Mouse (Mus musculus): ENCODE results near the gene Hdac8. TPM values are rescaled to one million over a fixed set of nuclear protein-coding genes. Genes with fewer than 3 reads are reported as not detected.

Gene Hdac8
- polyA plus RNA-seq, 1 experiment from 2014 or later, result 2.8 TPM

DNA sequence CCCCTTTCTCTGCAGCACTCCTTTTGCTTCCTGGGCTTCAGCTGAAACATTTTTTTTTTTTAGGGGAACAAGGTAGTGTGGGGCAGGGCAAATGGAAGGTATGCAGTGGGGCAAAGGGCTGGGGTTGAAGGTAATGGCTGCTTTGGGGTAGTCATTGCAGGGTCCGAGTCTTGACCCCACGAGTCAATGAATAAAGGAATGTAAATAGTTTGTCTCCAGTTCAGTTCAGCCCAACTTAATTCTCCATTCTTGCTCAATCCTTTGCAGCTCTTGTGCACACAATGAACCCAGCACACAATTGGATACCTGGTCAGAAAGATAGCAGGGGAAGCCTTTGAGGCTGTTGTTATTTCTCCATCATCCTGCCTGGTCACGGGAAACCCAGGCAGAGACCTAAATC is 194.0 kb downstream of the Hdac8 start:
- no peak for DNase-seq (ENCODE audit: low spot score)
- Histone ChIP-seq H3K27ac (ENCODE audit: low read depth, low read length) (no peak overlapping the region), H3K4me3 (ENCODE audit: low read depth, low read length) (no peak overlapping the region), H3K27me3 (ENCODE audit: control insufficient read depth, insufficient read depth, low read length) (peaks cover 3% of the 10 kb centered on the region; the same call in 1 of the 2 replicates), H3K9me3 (ENCODE audit: control insufficient read depth, low read length) (no peaks in the 10 kb centered on the region), H3K4me2 (replicated peaks; ENCODE audit: low read depth, low read length) (no peak overlapping the region), H3K4me1 (replicated peaks; ENCODE audit: control insufficient read depth, insufficient read depth, low read length) (no peaks in the 10 kb centered on the region), H3K9ac (ENCODE audit: low read depth, low read length) (no peak overlapping the region), H3K36me3 (ENCODE audit: control insufficient read depth, insufficient read depth, low read length) (no peaks in the 10 kb centered on the region)
- WGBS, result 77% methylated on average over 3 of the region's 3 CpGs
- no peak for ATAC-seq (ENCODE audit: low FRiP score)

DNA sequence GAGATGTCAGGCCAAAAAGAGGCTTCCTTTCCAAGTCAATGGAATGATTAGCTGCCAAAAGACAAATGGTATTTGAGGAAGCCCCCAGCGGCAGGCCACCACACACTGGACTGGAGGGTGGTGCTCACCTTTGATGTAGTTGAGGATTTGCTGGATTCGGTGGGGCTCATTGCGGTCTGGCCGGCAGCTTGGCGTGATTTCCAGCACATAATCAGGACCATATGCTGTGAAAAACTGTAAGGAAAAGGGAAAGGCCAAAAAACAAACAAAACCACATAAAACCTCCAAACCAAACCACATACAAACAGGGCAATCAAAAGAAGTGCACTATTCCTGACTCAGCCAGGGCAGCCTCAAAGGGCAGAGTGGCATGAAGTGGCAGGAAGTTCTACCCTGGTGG is 197.6 kb downstream of the Hdac8 start:
- ATAC-seq (ENCODE audit: low FRiP score) (no peak), DNase-seq (ENCODE audit: low spot score) (no peak)
- no peak overlapping the region for H3K4me2 ChIP-seq (replicated peaks; ENCODE audit: low read depth, low read length)
- H3K27ac ChIP-seq (ENCODE audit: low read depth, low read length), result no peak overlapping the region
- H3K9me3 ChIP-seq (ENCODE audit: control insufficient read depth, low read length), result no peaks in the 10 kb centered on the region
- H3K9ac ChIP-seq (ENCODE audit: low read depth, low read length), result no peak overlapping the region
- peaks cover 2% of the 10 kb centered on the region; the same call in 1 of the 2 replicates for H3K27me3 ChIP-seq (ENCODE audit: control insufficient read depth, insufficient read depth, low read length)
- H3K4me3 ChIP-seq (ENCODE audit: low read depth, low read length), result no peak overlapping the region
- WGBS, result 78% methylated on average over 5 of the region's 5 CpGs
- H3K4me1 ChIP-seq (replicated peaks; ENCODE audit: control insufficient read depth, insufficient read depth, low read length), result no peaks in the 10 kb centered on the region
- H3K36me3 ChIP-seq (ENCODE audit: control insufficient read depth, insufficient read depth, low read length), result no peaks in the 10 kb centered on the region

DNA sequence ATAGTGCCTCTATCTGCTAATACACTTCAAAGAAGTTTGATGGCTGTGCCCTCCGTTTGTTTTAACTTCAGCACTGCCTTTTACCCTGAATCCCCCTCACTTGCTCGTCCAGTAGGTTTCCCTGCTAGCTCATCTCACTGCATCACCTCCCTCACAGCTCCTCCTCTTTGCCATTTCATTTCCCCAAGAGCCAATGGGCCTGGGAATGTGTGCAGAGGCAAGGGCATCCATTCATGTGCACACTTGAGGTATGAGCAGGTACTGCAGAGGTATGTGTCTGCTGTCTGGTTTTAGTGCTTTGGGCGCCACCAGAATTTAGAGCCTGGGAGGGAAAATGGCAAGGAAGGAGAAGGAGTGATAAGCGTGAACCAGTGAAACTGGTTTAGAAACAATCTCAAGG is 199.4 kb downstream of the Hdac8 start:
- H3K27ac ChIP-seq (ENCODE audit: low read depth, low read length), result no peak overlapping the region
- DNase-seq (ENCODE audit: low spot score) (no peak), ATAC-seq (ENCODE audit: low FRiP score) (no peak)
- H3K9me3 ChIP-seq (ENCODE audit: control insufficient read depth, low read length), result no peaks in the 10 kb centered on the region
- H3K9ac ChIP-seq (ENCODE audit: low read depth, low read length), result no peak overlapping the region
- H3K4me2 ChIP-seq (replicated peaks; ENCODE audit: low read depth, low read length), result no peak overlapping the region
- H3K4me1 ChIP-seq (replicated peaks; ENCODE audit: control insufficient read depth, insufficient read depth, low read length), result no peaks in the 10 kb centered on the region
- no peaks in the 10 kb centered on the region for H3K36me3 ChIP-seq (ENCODE audit: control insufficient read depth, insufficient read depth, low read length)
- no peak overlapping the region for H3K4me3 ChIP-seq (ENCODE audit: low read depth, low read length)
- H3K27me3 ChIP-seq (ENCODE audit: control insufficient read depth, insufficient read depth, low read length), result peaks cover 4% of the 10 kb centered on the region
- 60% methylated on average over 4 of the region's 4 CpGs for WGBS

DNA sequence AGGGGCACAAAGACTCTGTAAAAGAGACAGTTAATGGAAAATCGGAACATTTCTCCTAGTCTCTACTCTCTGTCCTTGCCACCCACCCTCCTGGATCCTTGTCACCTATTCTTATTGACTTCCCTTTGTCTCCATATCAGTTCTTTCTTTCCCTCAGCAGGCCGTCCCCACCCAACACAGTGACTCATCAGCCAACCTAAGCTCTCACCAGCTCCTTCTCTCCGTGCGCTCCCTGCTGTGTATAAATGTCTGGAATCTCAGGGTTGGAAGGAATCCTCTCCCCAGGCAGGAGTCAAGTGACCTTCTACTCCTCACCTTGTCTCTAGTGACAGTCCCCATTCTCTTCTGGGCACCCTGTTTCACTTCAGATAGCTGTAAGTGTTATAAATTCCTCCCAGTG is 200.2 kb downstream of the Hdac8 start:
- Histone ChIP-seq H3K36me3 (ENCODE audit: control insufficient read depth, insufficient read depth, low read length) (no peaks in the 10 kb centered on the region), H3K4me1 (replicated peaks; ENCODE audit: control insufficient read depth, insufficient read depth, low read length) (no peaks in the 10 kb centered on the region), H3K9me3 (ENCODE audit: control insufficient read depth, low read length) (no peaks in the 10 kb centered on the region), H3K4me3 (ENCODE audit: low read depth, low read length) (no peak overlapping the region), H3K27me3 (ENCODE audit: control insufficient read depth, insufficient read depth, low read length) (peaks cover 4% of the 10 kb centered on the region), H3K27ac (ENCODE audit: low read depth, low read length) (no peak overlapping the region), H3K4me2 (replicated peaks; ENCODE audit: low read depth, low read length) (no peak overlapping the region), H3K9ac (ENCODE audit: low read depth, low read length) (no peak overlapping the region)
- 59% methylated on average over 4 of the region's 4 CpGs for WGBS
- ATAC-seq (ENCODE audit: low FRiP score), result no peak
- no peak for DNase-seq (ENCODE audit: low spot score)

DNA sequence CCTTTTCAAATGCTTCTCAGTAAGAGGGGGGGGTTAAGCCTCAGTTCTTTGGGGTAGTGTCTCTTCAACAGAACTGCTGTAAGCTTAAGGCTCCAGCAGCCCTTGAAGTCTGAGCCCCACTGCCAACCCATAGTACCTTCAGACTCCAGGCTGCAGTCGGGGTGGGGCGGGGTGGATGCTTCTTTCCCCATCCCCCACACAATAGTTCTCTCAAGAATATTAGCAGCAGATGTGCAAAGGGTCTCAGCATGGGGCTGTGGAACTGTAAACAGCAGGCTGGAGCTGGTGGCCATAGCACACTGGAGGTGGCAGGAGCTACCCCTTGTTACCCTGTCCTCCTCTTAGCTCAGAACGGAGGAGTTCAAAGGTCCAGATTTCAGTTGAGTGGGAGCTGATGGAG is 202.7 kb downstream of the Hdac8 start:
- no peak overlapping the region for H3K4me2 ChIP-seq (replicated peaks; ENCODE audit: low read depth, low read length)
- H3K9ac ChIP-seq (ENCODE audit: low read depth, low read length), result no peak overlapping the region
- DNase-seq (ENCODE audit: low spot score) (no peak), ATAC-seq (ENCODE audit: low FRiP score) (no peak)
- WGBS, result 55% methylated on average over 3 of the region's 3 CpGs
- H3K27me3 ChIP-seq (ENCODE audit: control insufficient read depth, insufficient read depth, low read length), result peaks cover 2% of the 10 kb centered on the region
- H3K36me3 ChIP-seq (ENCODE audit: control insufficient read depth, insufficient read depth, low read length), result no peaks in the 10 kb centered on the region
- H3K4me1 ChIP-seq (replicated peaks; ENCODE audit: control insufficient read depth, insufficient read depth, low read length), result no peaks in the 10 kb centered on the region
- H3K27ac ChIP-seq (ENCODE audit: low read depth, low read length), result no peak overlapping the region
- no peak overlapping the region for H3K4me3 ChIP-seq (ENCODE audit: low read depth, low read length)
- H3K9me3 ChIP-seq (ENCODE audit: control insufficient read depth, low read length), result no peaks in the 10 kb centered on the region

DNA sequence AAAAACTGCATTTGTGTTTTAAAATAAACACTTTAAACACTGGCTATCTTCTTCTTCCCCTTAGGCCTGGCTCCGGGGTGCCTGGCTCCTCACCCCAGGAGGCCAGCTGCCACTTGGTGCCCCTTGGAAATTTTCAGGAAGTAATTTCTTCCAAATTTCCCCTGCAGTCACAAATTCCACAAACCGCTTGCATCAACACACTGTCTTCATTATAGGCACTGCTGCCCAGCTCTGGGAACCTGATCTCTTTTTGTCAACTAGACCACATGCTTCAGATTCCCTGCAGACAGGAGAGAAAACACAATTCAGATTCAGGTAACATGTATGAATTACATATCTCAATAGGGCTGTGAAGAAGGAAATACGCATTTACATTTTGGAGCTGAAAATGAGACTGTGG is 220.3 kb downstream of the Hdac8 start:
- no peak overlapping the region for H3K4me3 ChIP-seq (ENCODE audit: low read depth, low read length)

DNA sequence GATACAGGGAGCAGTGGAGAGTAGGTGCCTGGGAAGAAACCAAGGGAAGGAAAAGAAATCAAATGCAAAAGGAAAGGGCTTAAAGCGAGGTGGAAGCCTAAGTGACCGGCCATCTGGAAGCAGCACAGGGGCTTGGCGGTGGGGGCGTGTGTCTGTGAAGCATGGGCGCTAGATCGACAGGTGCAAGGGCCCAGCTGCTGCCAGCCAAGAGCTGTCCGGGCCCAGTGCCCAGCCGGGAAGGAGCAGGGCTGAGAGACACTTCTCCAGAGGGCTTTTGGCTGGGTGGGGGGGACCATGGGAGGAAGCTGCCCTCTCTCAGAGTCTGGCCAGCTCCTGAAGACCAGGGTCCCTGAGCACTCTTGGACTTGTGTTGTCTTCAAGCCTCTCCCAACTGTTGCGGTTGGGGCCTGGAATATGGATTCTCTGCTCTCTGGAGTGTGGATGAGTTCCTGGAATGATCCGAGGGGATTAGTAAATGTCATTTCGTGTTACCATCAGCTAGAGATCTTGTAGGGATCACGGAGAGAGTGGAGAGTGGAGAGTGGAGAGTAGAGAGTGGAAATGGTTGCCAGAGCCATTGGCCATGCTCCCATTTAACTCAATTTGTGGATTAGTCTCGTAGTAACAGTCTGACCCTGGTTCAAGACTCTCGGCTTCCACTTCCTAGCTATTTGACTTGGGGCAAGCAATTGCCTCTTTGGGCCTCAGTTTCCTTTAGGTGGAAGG is 242.4 kb downstream of the Hdac8 start:
- H3K36me3 ChIP-seq (ENCODE audit: control insufficient read depth, insufficient read depth, low read length), result no peaks in the 10 kb centered on the region
- no peaks in the 10 kb centered on the region for H3K27me3 ChIP-seq (ENCODE audit: control insufficient read depth, insufficient read depth, low read length)
- H3K27ac ChIP-seq (ENCODE audit: low read depth, low read length), result no peak overlapping the region
- no peak overlapping the region for H3K4me3 ChIP-seq (ENCODE audit: low read depth, low read length)
- H3K9ac ChIP-seq (ENCODE audit: low read depth, low read length), result no peak overlapping the region
- 82% methylated on average over 10 of the region's 14 CpGs for WGBS
- DNase-seq (ENCODE audit: low spot score) (no peak), ATAC-seq (ENCODE audit: low FRiP score) (no peak)
- no peaks in the 10 kb centered on the region for H3K9me3 ChIP-seq (ENCODE audit: control insufficient read depth, low read length)
- H3K4me1 ChIP-seq (replicated peaks; ENCODE audit: control insufficient read depth, insufficient read depth, low read length), result no peaks in the 10 kb centered on the region
- no peak overlapping the region for H3K4me2 ChIP-seq (replicated peaks; ENCODE audit: low read depth, low read length)

More for the DNA sequence above, 220.3 kb downstream of the Hdac8 start:
- no peak overlapping the region for H3K4me2 ChIP-seq (replicated peaks; ENCODE audit: low read depth, low read length)
- no peak overlapping the region for H3K9ac ChIP-seq (ENCODE audit: low read depth, low read length)
- H3K4me1 ChIP-seq (replicated peaks; ENCODE audit: control insufficient read depth, insufficient read depth, low read length), result no peaks in the 10 kb centered on the region
- no peak overlapping the region for H3K27ac ChIP-seq (ENCODE audit: low read depth, low read length)
- DNase-seq (ENCODE audit: low spot score) (no peak), ATAC-seq (ENCODE audit: low FRiP score) (no peak)
- no peaks in the 10 kb centered on the region for H3K36me3 ChIP-seq (ENCODE audit: control insufficient read depth, insufficient read depth, low read length)
- no peaks in the 10 kb centered on the region for H3K9me3 ChIP-seq (ENCODE audit: control insufficient read depth, low read length)
- H3K27me3 ChIP-seq (ENCODE audit: control insufficient read depth, insufficient read depth, low read length), result no peaks in the 10 kb centered on the region
- WGBS, result 61% methylated on average over 3 of the region's 3 CpGs

DNA sequence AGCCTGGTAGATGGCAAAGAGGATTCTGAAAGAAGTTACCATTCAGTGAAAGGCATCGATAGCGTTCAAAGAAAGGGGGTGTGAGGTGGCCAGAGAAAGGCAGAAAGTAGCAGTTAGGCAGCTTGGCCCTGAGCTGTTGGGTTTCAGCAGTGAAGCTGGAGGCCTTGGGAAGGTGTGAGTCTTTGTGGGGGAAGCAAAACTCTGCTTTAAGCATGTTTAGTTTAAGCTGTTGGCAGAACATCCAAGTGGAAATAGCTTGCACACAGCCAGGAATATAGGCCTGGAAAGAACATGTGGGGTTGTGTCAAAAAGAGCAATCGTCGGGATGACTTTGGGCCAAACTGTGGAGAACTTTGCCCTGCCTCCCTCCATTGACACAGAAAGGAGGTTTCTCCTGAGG is 245.4 kb downstream of the Hdac8 start:
- H3K9me3 ChIP-seq (ENCODE audit: control insufficient read depth, low read length), result no peaks in the 10 kb centered on the region
- ATAC-seq (ENCODE audit: low FRiP score) (no peak), DNase-seq (ENCODE audit: low spot score) (no peak)
- no peak overlapping the region for H3K9ac ChIP-seq (ENCODE audit: low read depth, low read length)
- 88% methylated on average over 4 of the region's 4 CpGs for WGBS
- H3K4me2 ChIP-seq (replicated peaks; ENCODE audit: low read depth, low read length), result no peak overlapping the region
- H3K27me3 ChIP-seq (ENCODE audit: control insufficient read depth, insufficient read depth, low read length), result no peaks in the 10 kb centered on the region
- H3K4me1 ChIP-seq (replicated peaks; ENCODE audit: control insufficient read depth, insufficient read depth, low read length), result no peaks in the 10 kb centered on the region
- no peak overlapping the region for H3K4me3 ChIP-seq (ENCODE audit: low read depth, low read length)
- H3K36me3 ChIP-seq (ENCODE audit: control insufficient read depth, insufficient read depth, low read length), result no peaks in the 10 kb centered on the region
- H3K27ac ChIP-seq (ENCODE audit: low read depth, low read length), result no peak overlapping the region

DNA sequence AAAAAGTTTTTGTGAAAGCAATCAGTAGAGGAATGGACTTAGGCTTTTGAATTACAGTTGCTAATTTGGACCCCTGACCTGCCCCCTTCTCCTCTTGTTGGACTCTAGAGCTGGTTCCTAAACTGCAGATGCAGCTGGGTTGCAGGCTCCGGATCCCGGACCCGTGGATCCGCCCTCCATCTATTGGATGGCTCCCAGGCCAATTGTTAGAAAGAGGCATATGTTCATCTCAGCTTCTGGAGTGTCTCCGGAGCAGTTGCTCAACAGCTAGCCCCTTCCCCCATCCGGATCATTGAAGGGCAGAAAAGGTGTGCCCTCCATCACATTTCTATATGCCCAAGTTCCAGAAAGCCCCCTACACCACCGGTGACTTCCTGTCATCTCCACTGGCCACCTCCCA is 251.3 kb downstream of the Hdac8 start:
- Histone ChIP-seq H3K9ac (ENCODE audit: low read depth, low read length) (no peak overlapping the region), H3K4me3 (ENCODE audit: low read depth, low read length) (no peak overlapping the region), H3K4me1 (replicated peaks; ENCODE audit: control insufficient read depth, insufficient read depth, low read length) (no peaks in the 10 kb centered on the region), H3K9me3 (ENCODE audit: control insufficient read depth, low read length) (no peaks in the 10 kb centered on the region), H3K27ac (ENCODE audit: low read depth, low read length) (no peak overlapping the region), H3K36me3 (ENCODE audit: control insufficient read depth, insufficient read depth, low read length) (no peaks in the 10 kb centered on the region), H3K4me2 (replicated peaks; ENCODE audit: low read depth, low read length) (peak overlapping the region; percentile 19), H3K27me3 (ENCODE audit: control insufficient read depth, insufficient read depth, low read length) (peaks cover 41% of the 10 kb centered on the region)
- 27% methylated on average over 7 of the region's 7 CpGs for WGBS
- ATAC-seq (ENCODE audit: low FRiP score) (no peak), DNase-seq (ENCODE audit: low spot score) (peak; percentile 48)
